Mouse (Mus musculus) liver, adult 2 months (tissue): ENCODE data around the gene Galntl6.

Source experiments
- CTCF ChIP-seq: fragments of 200-500 bp; IDR thresholded peaks from 2 replicates; pipeline ENCODE4 v1.5.1; 2011; ENCODE audit warnings: low read depth, low read length, control low read depth
- POLR2A ChIP-seq: fragments of 200-500 bp; IDR thresholded peaks from 2 replicates; pipeline ENCODE4 v1.6.1; 2011; ENCODE audit warnings: low read length, control low read depth; ENCODE audit not compliant: insufficient read depth; ENCODE audit errors: extremely low read depth

- TF ChIP-seq POLR2A (no peak), CTCF (no peak)
Measured at GRCm38 (mm10) chr8:57732795-57733194, 1179.6 kb downstream of the Galntl6 start.
